Comparison of ENCODE assay signal across 18 mouse cellular contexts in the genomic region with DNA sequence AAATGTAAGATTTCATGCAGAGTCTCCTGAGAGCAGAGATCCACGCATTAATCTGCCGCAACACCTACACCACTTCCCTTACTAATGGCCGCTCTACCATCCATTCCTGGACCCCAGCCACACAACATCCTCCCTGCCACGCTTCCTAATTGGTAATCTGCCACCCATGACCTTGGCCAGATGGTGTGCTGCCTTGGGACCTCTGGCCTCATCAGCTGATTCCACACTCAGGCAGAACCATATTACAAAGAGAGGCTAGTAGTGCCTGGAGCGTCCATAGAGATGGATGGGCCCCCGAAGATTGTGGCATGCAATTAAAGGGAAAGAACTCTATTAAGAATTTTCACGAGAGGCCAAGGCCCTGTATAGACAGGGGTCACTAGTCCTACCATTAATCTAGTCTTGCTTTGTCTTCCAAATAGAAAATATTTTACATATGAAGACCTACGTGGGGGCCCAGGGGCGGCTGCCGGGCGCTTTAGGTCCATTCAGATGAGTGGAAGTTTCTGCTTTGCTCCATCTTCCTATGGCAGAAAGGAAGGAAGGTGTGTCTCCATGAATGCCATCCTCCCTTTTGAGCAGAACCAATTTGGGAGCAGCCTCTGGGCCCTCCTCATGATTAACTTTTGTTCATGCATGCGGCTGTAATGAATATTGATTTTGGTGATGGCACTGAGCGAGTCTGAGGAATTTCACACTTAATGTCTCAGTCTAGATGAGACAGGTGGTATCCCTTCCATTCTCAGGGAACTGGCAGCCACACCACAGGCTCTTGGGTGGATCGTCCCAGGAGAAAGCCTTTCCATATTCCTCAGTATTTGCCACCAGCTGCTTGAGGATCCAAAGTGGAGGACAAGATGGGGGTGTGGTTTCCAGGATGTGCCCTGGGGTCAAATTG. TPM values are rescaled to one million over a fixed set of nuclear protein-coding genes. Genes with fewer than 3 reads are reported as not detected.
DNase-seq lines count a peak whose midpoint lies in the region; ATAC-seq lines count a peak whose summit lies in the region.
"Had no signal": no experiment of that assay in that cellular context is flagged by ENCODE, and none has a peak within 500 bp of the region (broad histone marks: within the 10 kb centered on the region; RNA-seq: fewer than 3 reads in every experiment).

No protein-coding gene starts in this region.

- no peak overlapping the region for H3K9ac ChIP-seq in forebrain, embryonic 12.5 days
- H3K9ac ChIP-seq in forebrain, embryonic 14.5 days (ENCODE audit: low read length), result no peak overlapping the region
- no peak overlapping the region for H3K9ac ChIP-seq in hindbrain, embryonic 13.5 days
- H3K9ac ChIP-seq in midbrain, embryonic 15.5 days, result no peak overlapping the region
- H3K9ac ChIP-seq in kidney, embryonic 16.5 days (replicated peaks; ENCODE audit: low read length), result no peak overlapping the region
- no peak overlapping the region for H3K9ac ChIP-seq in kidney, embryonic 15.5 days
- no peak overlapping the region for H3K9ac ChIP-seq in heart, embryonic 11.5 days (ENCODE audit: low read depth, low read length)
- H3K9ac ChIP-seq: embryonic facial prominence, embryonic 15.5 days had no signal

- ATAC-seq in forebrain, embryonic 12.5 days (ENCODE audit: low FRiP score), result peak; percentile 77
- ATAC-seq in forebrain, embryonic 14.5 days, result no peak
- ATAC-seq in hindbrain, embryonic 13.5 days (ENCODE audit: low FRiP score), result peak; percentile 86
- peak; percentile 67; the same call in 1 of the 2 replicates for ATAC-seq in midbrain, embryonic 15.5 days (replicated peaks)
- no peak for ATAC-seq in kidney, embryonic 16.5 days (ENCODE audit: low FRiP score, low TSS enrichment)
- no peak for ATAC-seq in kidney, embryonic 15.5 days (replicated peaks; ENCODE audit: low FRiP score)
- ATAC-seq in heart, embryonic 11.5 days (replicated peaks; ENCODE audit: insufficient number of reproducible peaks, low FRiP score, low TSS enrichment), result no peak
- ATAC-seq: intestine, postnatal 0 days; lung, postnatal 0 days had no signal

- peak overlapping the region; percentile 50; the same call in 1 of the 2 replicates for H3K27ac ChIP-seq in forebrain, embryonic 12.5 days
- H3K27ac ChIP-seq in forebrain, embryonic 14.5 days (ENCODE audit: low read depth, low read length), result no peak overlapping the region
- peak overlapping the region; percentile 61 for H3K27ac ChIP-seq in hindbrain, embryonic 13.5 days
- H3K27ac ChIP-seq in midbrain, embryonic 15.5 days, result 0 out of 2 replicates have a peak overlapping the region, but pooled peaks have one; percentile 5
- no peak overlapping the region for H3K27ac ChIP-seq in kidney, embryonic 16.5 days (ENCODE audit: low read length)
- H3K27ac ChIP-seq in kidney, embryonic 15.5 days, result no peak overlapping the region
- no peak overlapping the region for H3K27ac ChIP-seq in heart, embryonic 11.5 days (ENCODE audit: low read depth, low read length)
- H3K27ac ChIP-seq: embryonic facial prominence, embryonic 15.5 days had no signal

- H3K27me3 ChIP-seq in forebrain, embryonic 12.5 days, result no peaks in the 10 kb centered on the region
- no peaks in the 10 kb centered on the region for H3K27me3 ChIP-seq in forebrain, embryonic 14.5 days (replicated peaks; ENCODE audit: control insufficient read depth, insufficient read depth, low read length)
- no peaks in the 10 kb centered on the region for H3K27me3 ChIP-seq in hindbrain, embryonic 13.5 days
- H3K27me3 ChIP-seq in midbrain, embryonic 15.5 days (replicated peaks), result no peaks in the 10 kb centered on the region
- no peaks in the 10 kb centered on the region for H3K27me3 ChIP-seq in kidney, embryonic 16.5 days (ENCODE audit: insufficient read depth, low read length)
- H3K27me3 ChIP-seq in kidney, embryonic 15.5 days, result no peaks in the 10 kb centered on the region
- H3K27me3 ChIP-seq in heart, embryonic 11.5 days (ENCODE audit: control insufficient read depth, insufficient read depth, low read length), result no peaks in the 10 kb centered on the region
- H3K27me3 ChIP-seq: embryonic facial prominence, embryonic 15.5 days had no signal

- peaks cover 17% of the 10 kb centered on the region for H3K4me1 ChIP-seq in forebrain, embryonic 12.5 days
- no peaks in the 10 kb centered on the region for H3K4me1 ChIP-seq in forebrain, embryonic 14.5 days (ENCODE audit: control insufficient read depth, insufficient read depth, low read length)
- H3K4me1 ChIP-seq in hindbrain, embryonic 13.5 days (replicated peaks), result peaks cover 19% of the 10 kb centered on the region
- H3K4me1 ChIP-seq in midbrain, embryonic 15.5 days, result peaks cover 8% of the 10 kb centered on the region; the same call in 1 of the 2 replicates
- H3K4me1 ChIP-seq in kidney, embryonic 16.5 days (ENCODE audit: insufficient read depth, low read length), result no peaks in the 10 kb centered on the region
- H3K4me1 ChIP-seq in kidney, embryonic 15.5 days, result no peaks in the 10 kb centered on the region
- H3K4me1 ChIP-seq in heart, embryonic 11.5 days (ENCODE audit: control insufficient read depth, insufficient read depth, low read length), result no peaks in the 10 kb centered on the region
- H3K4me1 ChIP-seq: embryonic facial prominence, embryonic 15.5 days had no signal

- WGBS in forebrain, embryonic 12.5 days, result 73% methylated on average over 14 of the region's 14 CpGs
- 74% methylated on average over 14 of the region's 14 CpGs for WGBS in forebrain, embryonic 14.5 days
- WGBS in hindbrain, embryonic 13.5 days, result 27% methylated on average over 14 of the region's 14 CpGs
- WGBS in midbrain, embryonic 15.5 days, result 47% methylated on average over 14 of the region's 14 CpGs
- WGBS in kidney, embryonic 16.5 days, result 78% methylated on average over 14 of the region's 14 CpGs
- 77% methylated on average over 14 of the region's 14 CpGs for WGBS in kidney, embryonic 15.5 days
- 87% methylated on average over 14 of the region's 14 CpGs for WGBS in heart, embryonic 11.5 days (ENCODE audit: insufficient replicate concordance)

- no peak for DNase-seq in forebrain, embryonic 14.5 days (ENCODE audit: low spot score)
- DNase-seq in spleen, postnatal 36 days (ENCODE audit: low spot score in 2 of 2), result no peak
- DNase-seq: B cell, adult 2 months; cerebellum, adult 8-10 months; gastrocnemius, postnatal 36 days; spleen, adult 18-20 months had no signal

- H3K4me3 ChIP-seq in forebrain, embryonic 12.5 days (replicated peaks), result no peak overlapping the region
- no peak overlapping the region for H3K4me3 ChIP-seq in forebrain, embryonic 14.5 days (ENCODE audit: low read depth, low read length)
- H3K4me3 ChIP-seq in hindbrain, embryonic 13.5 days, result no peak overlapping the region
- no peak overlapping the region for H3K4me3 ChIP-seq in midbrain, embryonic 15.5 days
- no peak overlapping the region for H3K4me3 ChIP-seq in kidney, embryonic 16.5 days (ENCODE audit: low read length)
- no peak overlapping the region for H3K4me3 ChIP-seq in kidney, embryonic 15.5 days (replicated peaks)
- H3K4me3 ChIP-seq in heart, embryonic 11.5 days (ENCODE audit: low read depth, low read length), result no peak overlapping the region
- H3K4me3 ChIP-seq: embryonic facial prominence, embryonic 15.5 days had no signal

- H3K36me3 ChIP-seq in forebrain, embryonic 12.5 days (replicated peaks), result no peaks in the 10 kb centered on the region
- H3K36me3 ChIP-seq in forebrain, embryonic 14.5 days (ENCODE audit: control insufficient read depth, insufficient read depth, low read length), result no peaks in the 10 kb centered on the region
- no peaks in the 10 kb centered on the region for H3K36me3 ChIP-seq in hindbrain, embryonic 13.5 days
- no peaks in the 10 kb centered on the region for H3K36me3 ChIP-seq in midbrain, embryonic 15.5 days (replicated peaks)
- no peaks in the 10 kb centered on the region for H3K36me3 ChIP-seq in kidney, embryonic 16.5 days (ENCODE audit: insufficient read depth, low read length)
- H3K36me3 ChIP-seq in kidney, embryonic 15.5 days, result no peaks in the 10 kb centered on the region
- H3K36me3 ChIP-seq in heart, embryonic 11.5 days (ENCODE audit: control insufficient read depth, insufficient read depth, low read length), result no peaks in the 10 kb centered on the region
- H3K36me3 ChIP-seq: embryonic facial prominence, embryonic 15.5 days had no signal

- no peak overlapping the region for H3K4me2 ChIP-seq in forebrain, embryonic 12.5 days
- no peak overlapping the region for H3K4me2 ChIP-seq in forebrain, embryonic 14.5 days (ENCODE audit: low read length)
- no peak overlapping the region for H3K4me2 ChIP-seq in hindbrain, embryonic 13.5 days
- no peak overlapping the region for H3K4me2 ChIP-seq in midbrain, embryonic 15.5 days
- H3K4me2 ChIP-seq in kidney, embryonic 16.5 days (replicated peaks; ENCODE audit: low read depth, low read length), result no peak overlapping the region
- no peak overlapping the region for H3K4me2 ChIP-seq in kidney, embryonic 15.5 days
- no peak overlapping the region for H3K4me2 ChIP-seq in heart, embryonic 11.5 days
- H3K4me2 ChIP-seq: embryonic facial prominence, embryonic 15.5 days had no signal

- no peaks in the 10 kb centered on the region for H3K9me3 ChIP-seq in forebrain, embryonic 12.5 days
- H3K9me3 ChIP-seq in forebrain, embryonic 14.5 days (replicated peaks; ENCODE audit: control insufficient read depth, low read length), result no peaks in the 10 kb centered on the region
- no peaks in the 10 kb centered on the region for H3K9me3 ChIP-seq in hindbrain, embryonic 13.5 days
- no peaks in the 10 kb centered on the region for H3K9me3 ChIP-seq in midbrain, embryonic 15.5 days
- H3K9me3 ChIP-seq in kidney, embryonic 16.5 days (ENCODE audit: low read length), result peaks cover 3% of the 10 kb centered on the region; the same call in 1 of the 2 replicates
- H3K9me3 ChIP-seq in kidney, embryonic 15.5 days (replicated peaks), result no peaks in the 10 kb centered on the region
- H3K9me3 ChIP-seq in heart, embryonic 11.5 days (replicated peaks; ENCODE audit: control insufficient read depth, low read length), result no peaks in the 10 kb centered on the region
- H3K9me3 ChIP-seq: embryonic facial prominence, embryonic 15.5 days had no signal

RNA-seq across cellular contexts. Expression of a gene that starts 36.8 kb away (rescaled TPM):
- polyA plus RNA-seq in forebrain, embryonic 12.5 days (2016; fragmentation: Nextera tagmentation; extraction: Ambion mirVana), result 0.08 and 0.41 TPM in 2 replicates
- 0.48 TPM in 2 replicates for polyA plus RNA-seq in forebrain, embryonic 14.5 days (2014; fragmentation: Nextera tagmentation; extraction: Ambion mirVana)
- polyA plus RNA-seq in hindbrain, embryonic 13.5 days (2015; fragmentation: Nextera tagmentation; extraction: Ambion mirVana), result 0.97 and 1.1 TPM in 2 replicates
- polyA plus RNA-seq in midbrain, embryonic 15.5 days (2015; fragmentation: Nextera tagmentation; extraction: Ambion mirVana), result 0.22 and 0.25 TPM in 2 replicates
- polyA plus RNA-seq in kidney, embryonic 16.5 days (2015; fragmentation: Nextera tagmentation; extraction: Ambion mirVana), result 3.1 and 3.6 TPM in 2 replicates
- 6.6 and 11.1 TPM in 2 replicates for polyA plus RNA-seq in kidney, embryonic 15.5 days (2015; fragmentation: Nextera tagmentation; extraction: Ambion mirVana)
- 33.8 and 39.7 TPM in 2 replicates for polyA plus RNA-seq in heart, embryonic 11.5 days (2014; fragmentation: Nextera tagmentation; extraction: Ambion mirVana)
- polyA plus RNA-seq: liver, adult 2 months had no signal

RNA-seq across cellular contexts. Expression of a gene that starts 39.6 kb away (rescaled TPM):
- polyA plus RNA-seq in forebrain, embryonic 12.5 days (2016; fragmentation: Nextera tagmentation; extraction: Ambion mirVana), result 56.4 and 59.5 TPM in 2 replicates
- 18.4 and 20.5 TPM in 2 replicates for polyA plus RNA-seq in forebrain, embryonic 14.5 days (2014; fragmentation: Nextera tagmentation; extraction: Ambion mirVana)
- 80.8 and 99.8 TPM in 2 replicates for polyA plus RNA-seq in hindbrain, embryonic 13.5 days (2015; fragmentation: Nextera tagmentation; extraction: Ambion mirVana)
- 38.8 and 44.3 TPM in 2 replicates for polyA plus RNA-seq in midbrain, embryonic 15.5 days (2015; fragmentation: Nextera tagmentation; extraction: Ambion mirVana)
- 0.06 TPM in 1 of 2 replicates, not detected in the other for polyA plus RNA-seq in kidney, embryonic 16.5 days (2015; fragmentation: Nextera tagmentation; extraction: Ambion mirVana)
- not detected in 2 replicates for polyA plus RNA-seq in kidney, embryonic 15.5 days (2015; fragmentation: Nextera tagmentation; extraction: Ambion mirVana)
- 0.06 and 0.25 TPM in 2 replicates for polyA plus RNA-seq in heart, embryonic 11.5 days (2014; fragmentation: Nextera tagmentation; extraction: Ambion mirVana)
- polyA plus RNA-seq: heart, embryonic 16.5 days; intestine, postnatal 0 days; liver, adult 2 months; lung, postnatal 0 days; testis, adult 2 months had no signal

Comparison
In these comparisons a context has a peak if more than half of its experiments do, and no peak if none do; other contexts are left out.
1. ATAC-seq: peak in forebrain, embryonic 12.5 days (single experiment), hindbrain, embryonic 13.5 days (single experiment) and midbrain, embryonic 15.5 days (single experiment); none in forebrain, embryonic 14.5 days (single experiment), kidney, embryonic 16.5 days (single experiment), kidney, embryonic 15.5 days (single experiment) and heart, embryonic 11.5 days (single experiment).
2. H3K27ac ChIP-seq: peak in forebrain, embryonic 12.5 days (single experiment), hindbrain, embryonic 13.5 days (single experiment) and midbrain, embryonic 15.5 days (single experiment); none in forebrain, embryonic 14.5 days (single experiment), kidney, embryonic 16.5 days (single experiment), kidney, embryonic 15.5 days (single experiment) and heart, embryonic 11.5 days (single experiment).
3. RNA of a gene that starts 39.6 kb away (polyA plus RNA-seq): 80.8 to 99.8 TPM in hindbrain, embryonic 13.5 days, 56.4 to 59.5 TPM in forebrain, embryonic 12.5 days, 38.8 to 44.3 TPM in midbrain, embryonic 15.5 days and 18.4 to 20.5 TPM in forebrain, embryonic 14.5 days; 0.06 TPM in kidney, embryonic 16.5 days, 0.06 to 0.25 TPM in heart, embryonic 11.5 days and not detected in kidney, embryonic 15.5 days; every median in the first group is over 10 times any median in the second.